Mouse (Mus musculus): ENCODE measurements around the gene Wfdc21. TPM values are rescaled to one million over a fixed set of nuclear protein-coding genes. Genes with fewer than 3 reads are reported as not detected.

The Wfdc21 gene
- polyA plus RNA-seq, 1 experiment from 2014 or later = not detected

GRCm38 (mm10) chr11:83754227-83754626, 7.5 kb downstream of the Wfdc21 start:
- Histone ChIP-seq H3K27ac (replicated peaks in 1 of 2; ENCODE audit: control insufficient read depth in 1 of 2, insufficient read depth in 1 of 2, low read depth in 2 of 2, low read length in 2 of 2) (peak overlapping the region; percentile 63 to 70; a peak in 1 of 4 replicates), H3K4me3 (ENCODE audit: control insufficient read depth in 1 of 2, insufficient read depth in 1 of 2, low read depth in 1 of 2, low read length in 2 of 2) (peak overlapping the region; percentile 79 to 89), H3K9me3 (ENCODE audit: control insufficient read depth, low read length) (no peaks in the 10 kb centered on the region), H3K4me1 (ENCODE audit: control insufficient read depth in 2 of 2, insufficient read depth in 2 of 2, low read length in 2 of 2) (peaks cover 3 to 9% of the 10 kb centered on the region in 2 experiments), H3K9ac (ENCODE audit: low read length) (peak overlapping the region; percentile 83), H3K4me2 (ENCODE audit: low read length) (peak overlapping the region; percentile 70), H3K36me3 (ENCODE audit: control insufficient read depth, insufficient read depth, low read length) (peaks cover 31% of the 10 kb centered on the region), H3K27me3 (ENCODE audit: control insufficient read depth, insufficient read depth, low read length) (peaks cover 17% of the 10 kb centered on the region)
- 15% methylated on average over 8 of the region's 8 CpGs for WGBS
- no peak for ATAC-seq (ENCODE audit: insufficient number of reproducible peaks, insufficient read depth, low FRiP score, low read depth)

GRCm38 (mm10) chr11:83767306-83767705, 20.6 kb downstream of the Wfdc21 start:
- H3K27ac ChIP-seq (replicated peaks in 1 of 2; ENCODE audit: control insufficient read depth in 1 of 2, insufficient read depth in 1 of 2, low read depth in 2 of 2, low read length in 2 of 2) = no peak overlapping the region
- WGBS = 93% methylated on average over 9 of the region's 9 CpGs
- 0 out of 2 replicates have a peak, but pooled peaks cover 2% of the 10 kb centered on the region for H3K9me3 ChIP-seq (ENCODE audit: control insufficient read depth, low read length)
- no peak overlapping the region for H3K4me2 ChIP-seq (ENCODE audit: low read length)
- peaks cover 98% of the 10 kb centered on the region for H3K36me3 ChIP-seq (ENCODE audit: control insufficient read depth, insufficient read depth, low read length)
- H3K27me3 ChIP-seq (ENCODE audit: control insufficient read depth, insufficient read depth, low read length) = no peaks in the 10 kb centered on the region
- no peak for ATAC-seq (ENCODE audit: insufficient number of reproducible peaks, insufficient read depth, low FRiP score, low read depth)
- H3K4me3 ChIP-seq (ENCODE audit: control insufficient read depth in 1 of 2, insufficient read depth in 1 of 2, low read depth in 1 of 2, low read length in 2 of 2) = no peak overlapping the region
- H3K4me1 ChIP-seq (ENCODE audit: control insufficient read depth in 2 of 2, insufficient read depth in 2 of 2, low read length in 2 of 2) = no peaks in the 10 kb centered on the region
- H3K9ac ChIP-seq (ENCODE audit: low read length) = no peak overlapping the region

- Histone ChIP-seq H3K4me1 (ENCODE audit: control insufficient read depth in 2 of 2, insufficient read depth in 2 of 2, low read length in 2 of 2) (no peaks in the 10 kb centered on the region), H3K36me3 (ENCODE audit: control insufficient read depth, insufficient read depth, low read length) (peaks cover 98% of the 10 kb centered on the region), H3K27me3 (ENCODE audit: control insufficient read depth, insufficient read depth, low read length) (no peaks in the 10 kb centered on the region), H3K9me3 (ENCODE audit: control insufficient read depth, low read length) (no peaks in the 10 kb centered on the region), H3K9ac (ENCODE audit: low read length) (no peak overlapping the region), H3K27ac (replicated peaks in 1 of 2; ENCODE audit: control insufficient read depth in 1 of 2, insufficient read depth in 1 of 2, low read depth in 2 of 2, low read length in 2 of 2) (no peak overlapping the region), H3K4me2 (ENCODE audit: low read length) (no peak overlapping the region), H3K4me3 (ENCODE audit: control insufficient read depth in 1 of 2, insufficient read depth in 1 of 2, low read depth in 1 of 2, low read length in 2 of 2) (no peak overlapping the region)
- 92% methylated on average over 4 of the region's 4 CpGs for WGBS
- ATAC-seq (ENCODE audit: insufficient number of reproducible peaks, insufficient read depth, low FRiP score, low read depth) = no peak
These were observed 22.2 kb downstream of the Wfdc21 start for GRCm38 (mm10) chr11:83768976-83769375.

- Histone ChIP-seq H3K27me3 (ENCODE audit: control insufficient read depth, insufficient read depth, low read length) (no peaks in the 10 kb centered on the region), H3K9ac (ENCODE audit: low read length) (no peak overlapping the region), H3K4me2 (ENCODE audit: low read length) (no peak overlapping the region), H3K4me3 (ENCODE audit: control insufficient read depth in 1 of 2, insufficient read depth in 1 of 2, low read depth in 1 of 2, low read length in 2 of 2) (no peak overlapping the region), H3K36me3 (ENCODE audit: control insufficient read depth, insufficient read depth, low read length) (peaks cover 96% of the 10 kb centered on the region), H3K4me1 (ENCODE audit: control insufficient read depth in 2 of 2, insufficient read depth in 2 of 2, low read length in 2 of 2) (no peaks in the 10 kb centered on the region), H3K9me3 (ENCODE audit: control insufficient read depth, low read length) (no peaks in the 10 kb centered on the region), H3K27ac (replicated peaks in 1 of 2; ENCODE audit: control insufficient read depth in 1 of 2, insufficient read depth in 1 of 2, low read depth in 2 of 2, low read length in 2 of 2) (no peak overlapping the region)
- WGBS = 93% methylated on average over 7 of the region's 7 CpGs
- no peak for ATAC-seq (ENCODE audit: insufficient number of reproducible peaks, insufficient read depth, low FRiP score, low read depth)
These were observed 24.3 kb downstream of the Wfdc21 start for GRCm38 (mm10) chr11:83771014-83771413.

GRCm38 (mm10) chr11:83772341-83772740, 25.6 kb downstream of the Wfdc21 start:
- H3K4me2 ChIP-seq (ENCODE audit: low read length) = no peak overlapping the region
- H3K9ac ChIP-seq (ENCODE audit: low read length) = no peak overlapping the region
- no peak overlapping the region for H3K4me3 ChIP-seq (ENCODE audit: control insufficient read depth in 1 of 2, insufficient read depth in 1 of 2, low read depth in 1 of 2, low read length in 2 of 2)
- H3K27me3 ChIP-seq (ENCODE audit: control insufficient read depth, insufficient read depth, low read length) = no peaks in the 10 kb centered on the region
- no peak for ATAC-seq (ENCODE audit: insufficient number of reproducible peaks, insufficient read depth, low FRiP score, low read depth)
- peaks cover 96% of the 10 kb centered on the region for H3K36me3 ChIP-seq (ENCODE audit: control insufficient read depth, insufficient read depth, low read length)
- H3K4me1 ChIP-seq (ENCODE audit: control insufficient read depth in 2 of 2, insufficient read depth in 2 of 2, low read length in 2 of 2) = no peaks in the 10 kb centered on the region
- no peaks in the 10 kb centered on the region for H3K9me3 ChIP-seq (ENCODE audit: control insufficient read depth, low read length)
- 91% methylated on average over 6 of the region's 6 CpGs for WGBS
- H3K27ac ChIP-seq (replicated peaks in 1 of 2; ENCODE audit: control insufficient read depth in 1 of 2, insufficient read depth in 1 of 2, low read depth in 2 of 2, low read length in 2 of 2) = no peak overlapping the region

GRCm38 (mm10) chr11:83773691-83774090, 27.0 kb downstream of the Wfdc21 start:
- H3K27ac ChIP-seq (replicated peaks in 1 of 2; ENCODE audit: control insufficient read depth in 1 of 2, insufficient read depth in 1 of 2, low read depth in 2 of 2, low read length in 2 of 2) = no peak overlapping the region
- no peak overlapping the region for H3K4me2 ChIP-seq (ENCODE audit: low read length)
- no peak overlapping the region for H3K9ac ChIP-seq (ENCODE audit: low read length)
- no peak for ATAC-seq (ENCODE audit: insufficient number of reproducible peaks, insufficient read depth, low FRiP score, low read depth)
- WGBS = 91% methylated on average over 16 of the region's 16 CpGs
- no peaks in the 10 kb centered on the region for H3K27me3 ChIP-seq (ENCODE audit: control insufficient read depth, insufficient read depth, low read length)
- no peaks in the 10 kb centered on the region for H3K4me1 ChIP-seq (ENCODE audit: control insufficient read depth in 2 of 2, insufficient read depth in 2 of 2, low read length in 2 of 2)
- peaks cover 95% of the 10 kb centered on the region for H3K36me3 ChIP-seq (ENCODE audit: control insufficient read depth, insufficient read depth, low read length)
- H3K9me3 ChIP-seq (ENCODE audit: control insufficient read depth, low read length) = no peaks in the 10 kb centered on the region
- H3K4me3 ChIP-seq (ENCODE audit: control insufficient read depth in 1 of 2, insufficient read depth in 1 of 2, low read depth in 1 of 2, low read length in 2 of 2) = no peak overlapping the region

GRCm38 (mm10) chr11:83774324-83774723, 27.6 kb downstream of the Wfdc21 start:
- Histone ChIP-seq H3K9me3 (ENCODE audit: control insufficient read depth, low read length) (no peaks in the 10 kb centered on the region), H3K4me2 (ENCODE audit: low read length) (no peak overlapping the region), H3K9ac (ENCODE audit: low read length) (no peak overlapping the region), H3K4me3 (ENCODE audit: control insufficient read depth in 1 of 2, insufficient read depth in 1 of 2, low read depth in 1 of 2, low read length in 2 of 2) (no peak overlapping the region), H3K27ac (replicated peaks in 1 of 2; ENCODE audit: control insufficient read depth in 1 of 2, insufficient read depth in 1 of 2, low read depth in 2 of 2, low read length in 2 of 2) (no peak overlapping the region), H3K36me3 (ENCODE audit: control insufficient read depth, insufficient read depth, low read length) (peaks cover 95% of the 10 kb centered on the region), H3K27me3 (ENCODE audit: control insufficient read depth, insufficient read depth, low read length) (no peaks in the 10 kb centered on the region), H3K4me1 (ENCODE audit: control insufficient read depth in 2 of 2, insufficient read depth in 2 of 2, low read length in 2 of 2) (no peaks in the 10 kb centered on the region)
- WGBS = 90% methylated on average over 11 of the region's 11 CpGs
- no peak for ATAC-seq (ENCODE audit: insufficient number of reproducible peaks, insufficient read depth, low FRiP score, low read depth)

- 93% methylated on average over 8 of the region's 8 CpGs for WGBS
These were observed 30.1 kb downstream of the Wfdc21 start for GRCm38 (mm10) chr11:83776798-83777197.

More at GRCm38 (mm10) chr11:83776798-83777197, 30.1 kb downstream of the Wfdc21 start:
- H3K4me1 ChIP-seq (ENCODE audit: control insufficient read depth in 2 of 2, insufficient read depth in 2 of 2, low read length in 2 of 2) = no peaks in the 10 kb centered on the region
- H3K27me3 ChIP-seq (ENCODE audit: control insufficient read depth, insufficient read depth, low read length) = no peaks in the 10 kb centered on the region
- no peaks in the 10 kb centered on the region for H3K9me3 ChIP-seq (ENCODE audit: control insufficient read depth, low read length)
- no peak overlapping the region for H3K4me3 ChIP-seq (ENCODE audit: control insufficient read depth in 1 of 2, insufficient read depth in 1 of 2, low read depth in 1 of 2, low read length in 2 of 2)
- H3K36me3 ChIP-seq (ENCODE audit: control insufficient read depth, insufficient read depth, low read length) = peaks cover 97% of the 10 kb centered on the region
- H3K9ac ChIP-seq (ENCODE audit: low read length) = no peak overlapping the region
- H3K27ac ChIP-seq (replicated peaks in 1 of 2; ENCODE audit: control insufficient read depth in 1 of 2, insufficient read depth in 1 of 2, low read depth in 2 of 2, low read length in 2 of 2) = no peak overlapping the region
- no peak overlapping the region for H3K4me2 ChIP-seq (ENCODE audit: low read length)
- ATAC-seq (ENCODE audit: insufficient number of reproducible peaks, insufficient read depth, low FRiP score, low read depth) = no peak
